Comparison of ENCODE assay signal across 24 mouse cellular contexts in the genomic region with DNA sequence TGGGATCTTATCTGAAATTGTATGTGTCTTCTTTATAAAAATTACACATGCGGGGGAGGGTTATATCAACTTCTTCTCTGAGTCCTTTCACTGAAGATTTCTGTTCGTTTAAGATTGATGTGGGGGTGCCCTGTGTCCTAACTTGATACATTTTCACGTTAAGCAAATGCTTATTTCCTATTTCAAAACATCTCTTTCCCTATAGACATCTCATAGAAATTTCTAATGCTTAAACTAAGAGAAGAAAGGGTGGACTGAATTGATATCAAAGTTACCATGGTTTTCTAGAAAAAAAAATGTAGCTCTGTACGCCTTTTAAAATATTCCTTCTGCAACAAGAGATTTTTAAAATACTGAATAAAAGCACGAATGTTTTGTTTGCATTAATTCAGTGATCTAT. TPM values are rescaled to one million over a fixed set of nuclear protein-coding genes. Genes with fewer than 3 reads are reported as not detected.
DNase-seq lines count a peak whose midpoint lies in the region; ATAC-seq and TF ChIP-seq lines count a peak whose summit lies in the region.
"Had no signal": no experiment of that assay in that cellular context is flagged by ENCODE, and none has a peak within 500 bp of the region (broad histone marks: within the 10 kb centered on the region; RNA-seq: fewer than 3 reads in every experiment).

No protein-coding gene starts in this region.

- peak overlapping the region; percentile 69; the same call in 1 of the 2 replicates for H3K4me3 ChIP-seq in limb, embryonic 11.5 days (ENCODE audit: low read depth, low read length)
- H3K4me3 ChIP-seq in limb, embryonic 10.5 days: no peak overlapping the region
- no peak overlapping the region; the same call in 1 of the 2 replicates for H3K4me3 ChIP-seq in limb, embryonic 12.5 days (replicated peaks)
- H3K4me3 ChIP-seq in cerebellum, adult 2 months (replicated peaks; ENCODE audit: insufficient read depth, low read depth, low read length): no peak overlapping the region
- H3K4me3 ChIP-seq: embryonic facial prominence, embryonic 13.5 days; forebrain, embryonic 13.5 days; heart, embryonic 13.5 days; hindbrain, embryonic 12.5 days had no signal

- peak overlapping the region; percentile 62; the same call in 1 of the 2 replicates for H3K4me2 ChIP-seq in limb, embryonic 11.5 days (ENCODE audit: low read depth, severe bottlenecking)
- H3K4me2 ChIP-seq in limb, embryonic 12.5 days: peak overlapping the region; percentile 96
- H3K4me2 ChIP-seq: embryonic facial prominence, embryonic 13.5 days; forebrain, embryonic 13.5 days; heart, embryonic 13.5 days; hindbrain, embryonic 12.5 days had no signal

- no peak overlapping the region for H3K9ac ChIP-seq in limb, embryonic 11.5 days (ENCODE audit: low read length)
- peak overlapping the region; percentile 99 for H3K9ac ChIP-seq in limb, embryonic 12.5 days (replicated peaks)
- H3K9ac ChIP-seq: embryonic facial prominence, embryonic 13.5 days; forebrain, embryonic 13.5 days; heart, embryonic 13.5 days; hindbrain, embryonic 12.5 days had no signal

- no peak for ATAC-seq in limb, embryonic 11.5 days (ENCODE audit: insufficient number of reproducible peaks, low FRiP score, low TSS enrichment, low read depth)
- no peak for ATAC-seq in limb, embryonic 12.5 days (ENCODE audit: insufficient number of reproducible peaks, insufficient read depth, low FRiP score, low TSS enrichment, low read depth)
- ATAC-seq: CD4-positive, CD25-positive, alpha-beta regulatory T cell, adult 4 months; forebrain, embryonic 13.5 days; hindbrain, embryonic 16.5 days had no signal

- no peak overlapping the region for H3K27ac ChIP-seq in limb, embryonic 11.5 days (replicated peaks; ENCODE audit: low read depth, low read length)
- no peak overlapping the region for H3K27ac ChIP-seq in limb, embryonic 10.5 days
- H3K27ac ChIP-seq in limb, embryonic 12.5 days: no peak overlapping the region
- no peak overlapping the region for H3K27ac ChIP-seq in cerebellum, adult 2 months (ENCODE audit: insufficient read depth, low read length)
- H3K27ac ChIP-seq: embryonic facial prominence, embryonic 13.5 days; forebrain, embryonic 13.5 days; heart, embryonic 13.5 days; hindbrain, embryonic 12.5 days had no signal

- no peak for TF ChIP-seq POLR2A in cerebellum, adult 2 months (IDR thresholded peaks at IDR 0.05; ENCODE audit: borderline replicate concordance, insufficient read depth, low read length)

- H3K27me3 ChIP-seq in limb, embryonic 11.5 days (ENCODE audit: control insufficient read depth, insufficient read depth, low read length): peaks cover 66% of the 10 kb centered on the region
- peaks cover 99% of the 10 kb centered on the region for H3K27me3 ChIP-seq in limb, embryonic 10.5 days (ENCODE audit: low read depth, poor library complexity, severe bottlenecking)
- peaks cover 71% of the 10 kb centered on the region for H3K27me3 ChIP-seq in limb, embryonic 12.5 days
- H3K27me3 ChIP-seq in cerebellum, adult 2 months (ENCODE audit: control insufficient read depth, insufficient read depth, low read length): peaks cover 24% of the 10 kb centered on the region; the same call in 1 of the 2 replicates

- 24% methylated on average over 5 of the region's 5 CpGs for WGBS in limb, embryonic 11.5 days
- 21% methylated on average over 5 of the region's 5 CpGs for WGBS in limb, embryonic 10.5 days
- 21% methylated on average over 5 of the region's 5 CpGs for WGBS in limb, embryonic 12.5 days
- 20% methylated on average over 5 of the region's 5 CpGs for WGBS in cerebellum, adult 2 months

- H3K4me1 ChIP-seq in limb, embryonic 11.5 days (ENCODE audit: control insufficient read depth, insufficient read depth, low read length): peaks cover 11% of the 10 kb centered on the region; the same call in 1 of the 2 replicates
- peaks cover 42% of the 10 kb centered on the region for H3K4me1 ChIP-seq in limb, embryonic 10.5 days
- H3K4me1 ChIP-seq in limb, embryonic 12.5 days (replicated peaks): peaks cover 35% of the 10 kb centered on the region
- H3K4me1 ChIP-seq in cerebellum, adult 2 months (ENCODE audit: control insufficient read depth, insufficient read depth, low read length): no peaks in the 10 kb centered on the region
- H3K4me1 ChIP-seq: embryonic facial prominence, embryonic 13.5 days; forebrain, embryonic 13.5 days; heart, embryonic 13.5 days; hindbrain, embryonic 12.5 days had no signal

- TF ChIP-seq CTCF in cerebellum, adult 2 months (IDR thresholded peaks at IDR 0.05; ENCODE audit: borderline replicate concordance, insufficient read depth, low read depth, low read length): no peak

- no peaks in the 10 kb centered on the region for H3K36me3 ChIP-seq in limb, embryonic 11.5 days (ENCODE audit: control insufficient read depth, insufficient read depth, low read length)
- no peaks in the 10 kb centered on the region for H3K36me3 ChIP-seq in limb, embryonic 10.5 days
- no peaks in the 10 kb centered on the region for H3K36me3 ChIP-seq in limb, embryonic 12.5 days
- H3K36me3 ChIP-seq: embryonic facial prominence, embryonic 13.5 days; G1E; heart, embryonic 13.5 days; hindbrain, embryonic 12.5 days had no signal

- H3K9me3 ChIP-seq in limb, embryonic 11.5 days (ENCODE audit: control insufficient read depth, low read length): no peaks in the 10 kb centered on the region
- H3K9me3 ChIP-seq in limb, embryonic 10.5 days (replicated peaks): no peaks in the 10 kb centered on the region
- no peaks in the 10 kb centered on the region for H3K9me3 ChIP-seq in limb, embryonic 12.5 days
- H3K9me3 ChIP-seq: embryonic facial prominence, embryonic 13.5 days; forebrain, embryonic 13.5 days; G1E; heart, embryonic 13.5 days; hindbrain, embryonic 12.5 days had no signal

- DNase-seq in embryo, embryonic 10.5 days (ENCODE audit: low spot score): peak; percentile 52
- no peak for DNase-seq in embryo, embryonic 10 days (ENCODE audit: low spot score)
- DNase-seq in limb, embryonic 11.5 days (ENCODE audit: low spot score): no peak
- DNase-seq in limb, embryonic 10.5 days (ENCODE audit: low spot score): no peak
- DNase-seq in embryo, embryonic 11 days: peak; percentile 24
- DNase-seq in right cerebral cortex, postnatal 25 days: no peak
- no peak for DNase-seq in cerebellum, adult 2 months
- DNase-seq: adrenal gland, postnatal 10 days; cerebellum, adult 11 months; cerebellum, adult 9-10 months; cerebellum, postnatal 25 days; gastrocnemius, postnatal 36 days; heart, postnatal 36 days had no signal

RNA-seq across cellular contexts. Expression of gene Hoxa13, which starts 6.5 kb away (rescaled TPM):
- polyA plus RNA-seq in limb, embryonic 11.5 days (2014; fragmentation: Nextera tagmentation; extraction: Ambion mirVana): 25.1 and 29.7 TPM in 2 replicates
- 2.7 and 11.1 TPM in 2 replicates for polyA plus RNA-seq in limb, embryonic 10.5 days (2016; fragmentation: Nextera tagmentation; extraction: Ambion mirVana)
- 33.1 and 34.1 TPM in 2 replicates for polyA plus RNA-seq in limb, embryonic 12.5 days (2016; fragmentation: Nextera tagmentation; extraction: Ambion mirVana)
- polyA plus RNA-seq in cerebellum, adult 2 months (2012; rRNA removed): not detected in 2 replicates
- polyA plus RNA-seq: brain, embryonic 14.5 days; CD4-positive, CD25-positive, alpha-beta regulatory T cell, adult 4 months; cortical plate, adult 2 months; embryonic facial prominence, embryonic 13.5 days; forebrain, embryonic 13.5 days; G1E; heart, embryonic 13.5 days; heart, postnatal 0 days; hindbrain, embryonic 12.5 days; hindbrain, embryonic 16.5 days had no signal

RNA-seq across cellular contexts. Expression of gene Hoxa11, which starts 21.6 kb away (rescaled TPM):
- 66.3 and 78.0 TPM in 2 replicates for polyA plus RNA-seq in limb, embryonic 11.5 days (2014; fragmentation: Nextera tagmentation; extraction: Ambion mirVana)
- polyA plus RNA-seq in limb, embryonic 10.5 days (2016; fragmentation: Nextera tagmentation; extraction: Ambion mirVana): 71.6 and 74.9 TPM in 2 replicates
- polyA plus RNA-seq in limb, embryonic 12.5 days (2016; fragmentation: Nextera tagmentation; extraction: Ambion mirVana): 88.2 and 96.8 TPM in 2 replicates
- not detected in 2 replicates for polyA plus RNA-seq in cerebellum, adult 2 months (2012; rRNA removed)
- polyA plus RNA-seq: brain, embryonic 14.5 days; CD4-positive, CD25-positive, alpha-beta regulatory T cell, adult 4 months; cortical plate, adult 2 months; embryonic facial prominence, embryonic 13.5 days; G1E; heart, embryonic 13.5 days; heart, postnatal 0 days; hindbrain, embryonic 12.5 days; hindbrain, embryonic 16.5 days had no signal

RNA-seq across cellular contexts. Expression of gene Hoxa10, which starts 26.6 kb away (rescaled TPM):
- 274 and 278 TPM in 2 replicates for polyA plus RNA-seq in limb, embryonic 11.5 days (2014; fragmentation: Nextera tagmentation; extraction: Ambion mirVana)
- 175 and 195 TPM in 2 replicates for polyA plus RNA-seq in limb, embryonic 10.5 days (2016; fragmentation: Nextera tagmentation; extraction: Ambion mirVana)
- 272 and 294 TPM in 2 replicates for polyA plus RNA-seq in limb, embryonic 12.5 days (2016; fragmentation: Nextera tagmentation; extraction: Ambion mirVana)
- not detected in 2 replicates for polyA plus RNA-seq in cerebellum, adult 2 months (2012; rRNA removed)
- polyA plus RNA-seq: CD4-positive, CD25-positive, alpha-beta regulatory T cell, adult 4 months; cortical plate, adult 2 months; G1E; heart, embryonic 13.5 days; heart, postnatal 0 days; hindbrain, embryonic 12.5 days; hindbrain, embryonic 16.5 days had no signal

RNA-seq across cellular contexts. Expression of gene Hoxa9, which starts 36.3 kb away (rescaled TPM):
- polyA plus RNA-seq in limb, embryonic 11.5 days (2014; fragmentation: Nextera tagmentation; extraction: Ambion mirVana): 86.7 and 90.5 TPM in 2 replicates
- 95.7 and 123 TPM in 2 replicates for polyA plus RNA-seq in limb, embryonic 10.5 days (2016; fragmentation: Nextera tagmentation; extraction: Ambion mirVana)
- 74.7 and 77.4 TPM in 2 replicates for polyA plus RNA-seq in limb, embryonic 12.5 days (2016; fragmentation: Nextera tagmentation; extraction: Ambion mirVana)
- not detected in 2 replicates for polyA plus RNA-seq in cerebellum, adult 2 months (2012; rRNA removed)
- polyA plus RNA-seq: brain, embryonic 14.5 days; cortical plate, adult 2 months; embryonic facial prominence, embryonic 13.5 days; forebrain, embryonic 13.5 days; G1E; heart, postnatal 0 days had no signal

RNA-seq across cellular contexts. Expression of gene Hoxa7, which starts 45.6 kb away (rescaled TPM):
- 14.7 and 16.2 TPM in 2 replicates for polyA plus RNA-seq in limb, embryonic 11.5 days (2014; fragmentation: Nextera tagmentation; extraction: Ambion mirVana)
- 24.7 and 24.8 TPM in 2 replicates for polyA plus RNA-seq in limb, embryonic 10.5 days (2016; fragmentation: Nextera tagmentation; extraction: Ambion mirVana)
- 11.7 and 13.8 TPM in 2 replicates for polyA plus RNA-seq in limb, embryonic 12.5 days (2016; fragmentation: Nextera tagmentation; extraction: Ambion mirVana)
- polyA plus RNA-seq in cerebellum, adult 2 months (2012; rRNA removed): 0.07 and 0.16 TPM in 2 replicates
- polyA plus RNA-seq: CD4-positive, CD25-positive, alpha-beta regulatory T cell, adult 4 months; cortical plate, adult 2 months; embryonic facial prominence, embryonic 13.5 days; forebrain, embryonic 13.5 days had no signal

Comparison
In these comparisons a context has a peak if more than half of its experiments do, and no peak if none do; other contexts are left out.
1. DNase-seq: peak in embryo, embryonic 10.5 days (single experiment) and embryo, embryonic 11 days (single experiment); none in embryo, embryonic 10 days (single experiment), limb, embryonic 11.5 days (single experiment), limb, embryonic 10.5 days (single experiment), right cerebral cortex, postnatal 25 days (single experiment) and cerebellum, adult 2 months (0 of 2).
2. RNA of gene Hoxa11, which starts 21.6 kb away (polyA plus RNA-seq): 88.2 to 96.8 TPM in limb, embryonic 12.5 days, 71.6 to 74.9 TPM in limb, embryonic 10.5 days and 66.3 to 78.0 TPM in limb, embryonic 11.5 days; not detected in cerebellum, adult 2 months; every median in the first group is over 10 times any median in the second.
3. RNA of gene Hoxa10, which starts 26.6 kb away (polyA plus RNA-seq): 272 to 294 TPM in limb, embryonic 12.5 days, 274 to 278 TPM in limb, embryonic 11.5 days and 175 to 195 TPM in limb, embryonic 10.5 days; not detected in cerebellum, adult 2 months; every median in the first group is over 100 times any median in the second.